Mouse (Mus musculus) CH12.LX (cell line): ENCODE data around the gene Il5.

Source experiments
- ETS1 ChIP-seq: conservative IDR thresholded peaks from 2 replicates; pipeline ENCODE4 v1.6.1; 2012; ENCODE audit warnings: low read depth, mild to moderate bottlenecking, inconsistent platforms, low read length, improper control_type of control experiment, moderate library complexity
- MXI1 ChIP-seq: IDR thresholded peaks from 2 replicates; pipeline ENCODE4 v1.6.1; 2011; ENCODE audit warnings: mild to moderate bottlenecking, low read depth, low read length, improper control_type of control experiment

DNA sequence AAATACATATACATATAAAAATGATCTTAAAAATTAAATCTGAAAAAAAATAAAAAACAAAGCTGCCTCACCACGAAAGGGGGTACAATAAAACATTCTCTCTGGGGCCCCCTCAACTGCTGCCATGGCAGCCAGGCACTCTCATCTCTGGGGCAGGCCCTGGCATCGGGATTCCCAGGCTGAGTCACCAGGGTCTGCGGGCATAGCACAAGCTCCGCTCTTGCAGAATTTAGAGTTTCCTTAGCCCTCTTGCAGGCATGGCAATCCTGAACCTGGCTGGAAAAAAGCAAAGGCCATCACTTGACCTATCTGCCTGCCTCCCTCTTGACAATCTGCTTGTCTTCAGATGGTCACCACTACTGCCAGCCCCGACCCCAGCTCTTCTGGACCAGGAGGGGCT is 40.7 kb downstream of the Il5 start:
- no peak for TF ChIP-seq ETS1
- no peak for TF ChIP-seq MXI1
